Mouse (Mus musculus): ENCODE measurements around the gene Irf5.

DNA sequence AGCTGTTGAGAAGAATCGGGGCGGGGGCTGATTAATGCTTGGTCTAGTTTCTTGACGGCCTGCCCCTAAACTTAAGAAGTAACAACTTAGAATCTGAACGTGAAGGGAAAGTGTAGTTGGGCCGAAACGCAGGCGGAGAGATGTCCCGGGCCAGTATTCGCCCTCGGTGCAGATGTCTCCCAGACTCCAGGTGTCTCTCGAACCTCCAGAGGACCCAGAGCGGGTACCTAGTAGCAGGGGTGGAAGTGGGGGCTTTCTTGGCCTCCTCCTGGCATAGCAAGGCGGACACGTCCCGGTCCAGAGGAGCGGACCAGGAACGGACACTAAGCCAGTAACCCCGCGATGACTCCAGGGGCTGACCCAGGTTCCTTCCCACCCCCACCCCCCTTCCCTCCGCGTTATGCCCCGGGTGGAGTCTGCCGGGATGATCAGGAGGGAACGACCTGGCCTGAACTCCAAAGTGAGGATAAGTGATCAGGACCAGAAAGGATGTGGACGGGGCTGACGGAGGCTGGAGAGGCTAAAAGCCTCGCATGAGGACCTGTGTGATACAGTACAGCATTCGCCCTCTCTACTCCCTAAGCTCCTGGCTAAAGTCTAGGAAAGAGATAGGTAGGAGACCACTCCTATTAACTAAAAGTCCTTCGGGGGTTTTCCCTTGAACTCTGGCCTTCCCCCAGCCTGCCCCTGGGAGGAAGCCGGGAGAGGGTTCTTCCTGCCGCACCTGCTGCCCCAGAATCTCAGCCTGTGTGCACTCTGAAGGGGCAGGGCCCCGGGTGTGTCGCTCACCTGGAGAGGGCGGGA, 1.1 kb downstream of the Irf5 start:
- TF ChIP-seq GATA1 (IDR thresholded peaks at IDR 0.05; ENCODE audit: borderline replicate concordance, low read length) (no peak), FLI1 (IDR thresholded peaks at IDR 0.05; ENCODE audit: low read length) (no peak)

All from megakaryocyte, embryonic 14.5 days (primary cell).